Mouse (Mus musculus): Measurements from ENCODE around the gene Galnt14. TPM values are rescaled to one million over a fixed set of nuclear protein-coding genes. Genes with fewer than 3 reads are reported as not detected.
A peak's percentile ranks its signal among the peaks of the same experiment; 100 is the strongest.

Gene Galnt14
- polyA plus RNA-seq, 1 experiment: 7.6 TPM

- H3K27me3 ChIP-seq (ENCODE audit: control insufficient read depth, insufficient read depth, low read length): no peaks in the 10 kb centered on the region
- H3K4me1 ChIP-seq (ENCODE audit: control insufficient read depth, insufficient read depth, low read length): no peaks in the 10 kb centered on the region; the same call in 1 of the 2 replicates
- TF ChIP-seq POLR2A (IDR thresholded peaks at IDR 0.05; ENCODE audit: borderline replicate concordance, insufficient read depth, low read length): no peak
- no peak for TF ChIP-seq CTCF (IDR thresholded peaks at IDR 0.05; ENCODE audit: borderline replicate concordance, insufficient read depth, low read depth, low read length)
- peak in 1 of 2 experiments; percentile 1 for DNase-seq
- no peak overlapping the region for H3K4me3 ChIP-seq (replicated peaks; ENCODE audit: insufficient read depth, low read depth, low read length)
- H3K27ac ChIP-seq (ENCODE audit: insufficient read depth, low read length): no peak overlapping the region
- 56% methylated on average over 9 of the region's 9 CpGs for WGBS
These were observed 168.3 kb downstream of the Galnt14 start for GRCm38 (mm10) chr17:73541911-73542310.

DNA sequence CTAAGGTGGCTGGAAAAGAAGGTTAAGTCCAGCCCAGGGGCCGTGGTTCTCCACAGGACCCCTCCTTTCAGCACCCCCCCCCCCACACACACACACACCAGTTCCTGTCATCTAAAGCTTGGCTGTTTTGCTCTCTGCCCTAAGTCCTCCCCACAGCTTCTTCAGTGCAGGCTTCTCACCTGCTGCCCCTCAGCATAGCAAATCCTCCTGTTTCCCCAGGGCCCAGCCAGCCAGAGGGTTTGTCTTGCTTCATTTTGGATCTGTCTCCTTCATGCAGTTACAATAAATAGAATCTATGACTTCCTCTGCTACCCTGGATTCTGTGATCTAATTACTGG is 169.1 kb downstream of the Galnt14 start:
- WGBS: 47% methylated on average over 1 of the region's 1 CpGs
- Histone ChIP-seq H3K27ac (ENCODE audit: insufficient read depth, low read length) (no peak overlapping the region), H3K4me1 (ENCODE audit: control insufficient read depth, insufficient read depth, low read length) (no peaks in the 10 kb centered on the region; the same call in 1 of the 2 replicates), H3K27me3 (ENCODE audit: control insufficient read depth, insufficient read depth, low read length) (no peaks in the 10 kb centered on the region), H3K4me3 (replicated peaks; ENCODE audit: insufficient read depth, low read depth, low read length) (no peak overlapping the region)
- DNase-seq: no peak
- TF ChIP-seq CTCF (IDR thresholded peaks at IDR 0.05; ENCODE audit: borderline replicate concordance, insufficient read depth, low read depth, low read length) (no peak), POLR2A (IDR thresholded peaks at IDR 0.05; ENCODE audit: borderline replicate concordance, insufficient read depth, low read length) (no peak)

DNA sequence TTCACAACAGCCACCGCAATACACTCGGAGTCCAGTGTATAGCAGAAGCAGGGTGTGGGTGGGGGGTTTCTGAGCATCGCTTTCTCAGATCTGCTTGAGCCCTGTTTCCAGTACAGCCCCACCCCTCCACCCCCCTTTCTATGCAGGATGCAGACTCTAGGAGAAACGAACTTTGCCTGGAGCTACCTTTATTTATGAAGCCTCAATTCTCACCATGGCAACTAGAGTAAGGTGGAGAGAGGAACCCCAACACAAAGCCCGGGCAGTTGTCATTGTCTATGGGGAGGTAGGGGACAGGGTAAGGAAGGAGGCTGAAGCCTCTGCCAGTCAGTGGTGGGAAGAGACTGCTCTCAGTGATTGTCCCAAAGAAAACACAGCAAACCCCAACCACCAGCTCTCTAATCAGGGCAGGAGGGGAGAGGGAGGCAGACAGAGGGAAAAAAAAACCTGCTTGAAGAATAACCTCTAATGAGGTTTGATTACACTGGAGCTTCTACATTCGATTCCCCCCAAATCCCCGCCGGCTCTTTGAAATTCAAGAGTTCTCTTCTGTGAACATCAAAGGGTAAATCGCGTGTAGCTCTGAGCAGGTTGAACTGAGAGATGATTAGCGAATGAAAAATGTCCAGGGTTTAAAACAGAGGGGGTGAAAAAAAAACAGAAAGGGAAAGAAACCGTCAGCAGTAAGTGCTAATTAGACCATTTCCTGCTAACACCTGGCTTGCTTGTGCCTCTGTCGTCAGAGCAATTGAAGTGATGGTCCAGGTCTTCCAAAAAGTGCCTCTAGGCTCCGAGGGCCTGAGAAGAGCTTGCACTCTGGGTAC is 169.6 kb downstream of the Galnt14 start:
- TF ChIP-seq CTCF (IDR thresholded peaks at IDR 0.05; ENCODE audit: borderline replicate concordance, insufficient read depth, low read depth, low read length): no peak
- no peak for TF ChIP-seq POLR2A (IDR thresholded peaks at IDR 0.05; ENCODE audit: borderline replicate concordance, insufficient read depth, low read length)
- no peak for DNase-seq
- Histone ChIP-seq H3K27me3 (ENCODE audit: control insufficient read depth, insufficient read depth, low read length) (no peaks in the 10 kb centered on the region), H3K27ac (ENCODE audit: insufficient read depth, low read length) (no peak overlapping the region), H3K4me3 (replicated peaks; ENCODE audit: insufficient read depth, low read depth, low read length) (no peak overlapping the region), H3K4me1 (ENCODE audit: control insufficient read depth, insufficient read depth, low read length) (no peaks in the 10 kb centered on the region; the same call in 1 of the 2 replicates)
- 59% methylated on average over 14 of the region's 14 CpGs for WGBS

- 88% methylated on average over 2 of the region's 2 CpGs for WGBS
These were observed 178.4 kb downstream of the Galnt14 start for GRCm38 (mm10) chr17:73531896-73532295.

DNA sequence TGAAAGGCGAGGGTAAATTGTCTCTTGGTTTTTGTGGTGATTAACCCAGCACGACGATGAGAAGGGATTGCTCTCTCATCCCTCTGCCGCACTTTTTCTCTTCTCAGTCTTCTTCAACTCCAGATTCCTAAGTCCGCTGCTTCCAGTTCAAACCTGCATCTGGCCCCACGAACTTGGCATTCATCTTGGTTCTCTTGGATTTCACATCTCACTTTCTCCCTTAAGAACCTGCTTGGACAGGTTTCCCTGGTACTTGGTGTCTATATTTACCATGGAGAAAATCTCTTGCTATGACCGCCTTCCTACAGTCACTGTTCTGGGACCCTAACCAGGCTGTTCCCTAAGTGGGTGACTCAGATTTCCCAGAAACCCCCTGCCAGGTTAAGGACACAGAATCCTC is 188.1 kb downstream of the Galnt14 start:
- TF ChIP-seq CTCF (IDR thresholded peaks at IDR 0.05; ENCODE audit: borderline replicate concordance, insufficient read depth, low read depth, low read length) (no peak), POLR2A (IDR thresholded peaks at IDR 0.05; ENCODE audit: borderline replicate concordance, insufficient read depth, low read length) (no peak)
- Histone ChIP-seq H3K4me3 (replicated peaks; ENCODE audit: insufficient read depth, low read depth, low read length) (no peak overlapping the region), H3K4me1 (ENCODE audit: control insufficient read depth, insufficient read depth, low read length) (no peaks in the 10 kb centered on the region), H3K27me3 (ENCODE audit: control insufficient read depth, insufficient read depth, low read length) (no peaks in the 10 kb centered on the region), H3K27ac (ENCODE audit: insufficient read depth, low read length) (no peak overlapping the region)
- DNase-seq: no peak
- WGBS: 88% methylated on average over 7 of the region's 7 CpGs

More at GRCm38 (mm10) chr17:73531896-73532295, 178.4 kb downstream of the Galnt14 start:
- Histone ChIP-seq H3K27me3 (ENCODE audit: control insufficient read depth, insufficient read depth, low read length) (no peaks in the 10 kb centered on the region), H3K4me1 (ENCODE audit: control insufficient read depth, insufficient read depth, low read length) (no peaks in the 10 kb centered on the region), H3K27ac (ENCODE audit: insufficient read depth, low read length) (no peak overlapping the region), H3K4me3 (replicated peaks; ENCODE audit: insufficient read depth, low read depth, low read length) (no peak overlapping the region)
- TF ChIP-seq CTCF (IDR thresholded peaks at IDR 0.05; ENCODE audit: borderline replicate concordance, insufficient read depth, low read depth, low read length): no peak
- TF ChIP-seq POLR2A (IDR thresholded peaks at IDR 0.05; ENCODE audit: borderline replicate concordance, insufficient read depth, low read length): no peak
- DNase-seq: no peak

- 89% methylated on average over 5 of the region's 5 CpGs for WGBS
- DNase-seq: no peak
- no peak for TF ChIP-seq CTCF (IDR thresholded peaks at IDR 0.05; ENCODE audit: borderline replicate concordance, insufficient read depth, low read depth, low read length)
- no peak for TF ChIP-seq POLR2A (IDR thresholded peaks at IDR 0.05; ENCODE audit: borderline replicate concordance, insufficient read depth, low read length)
- H3K4me3 ChIP-seq (replicated peaks; ENCODE audit: insufficient read depth, low read depth, low read length): no peak overlapping the region
- H3K27me3 ChIP-seq (ENCODE audit: control insufficient read depth, insufficient read depth, low read length): no peaks in the 10 kb centered on the region
- H3K4me1 ChIP-seq (ENCODE audit: control insufficient read depth, insufficient read depth, low read length): no peaks in the 10 kb centered on the region
- H3K27ac ChIP-seq (ENCODE audit: insufficient read depth, low read length): no peak overlapping the region
These were observed 190.9 kb downstream of the Galnt14 start for GRCm38 (mm10) chr17:73519350-73519749.

DNA sequence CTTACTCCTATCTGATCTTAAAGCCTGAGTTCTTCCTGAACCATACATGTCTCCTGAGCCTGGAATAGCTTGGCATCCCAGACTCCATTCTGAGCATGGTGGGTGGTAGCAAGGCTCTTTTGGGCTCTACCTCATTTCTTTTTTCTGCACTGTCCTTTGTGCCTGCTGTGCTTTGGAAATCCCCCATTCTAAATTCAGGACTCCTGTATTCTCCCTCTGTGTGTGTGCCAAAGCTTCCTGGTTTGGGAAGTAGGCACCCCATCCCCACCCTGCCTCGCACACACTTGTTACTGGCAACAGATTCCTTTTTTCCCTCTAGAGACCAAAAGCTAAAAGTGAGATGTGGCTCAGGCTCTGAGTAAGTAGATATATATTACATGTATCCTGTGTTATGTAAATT is 191.9 kb downstream of the Galnt14 start:
- TF ChIP-seq CTCF (IDR thresholded peaks at IDR 0.05; ENCODE audit: borderline replicate concordance, insufficient read depth, low read depth, low read length): no peak
- TF ChIP-seq POLR2A (IDR thresholded peaks at IDR 0.05; ENCODE audit: borderline replicate concordance, insufficient read depth, low read length): no peak
- Histone ChIP-seq H3K27ac (ENCODE audit: insufficient read depth, low read length) (no peak overlapping the region), H3K4me1 (ENCODE audit: control insufficient read depth, insufficient read depth, low read length) (no peaks in the 10 kb centered on the region), H3K27me3 (ENCODE audit: control insufficient read depth, insufficient read depth, low read length) (no peaks in the 10 kb centered on the region), H3K4me3 (replicated peaks; ENCODE audit: insufficient read depth, low read depth, low read length) (no peak overlapping the region)
- DNase-seq: no peak
- WGBS: 74% methylated on average over 1 of the region's 1 CpGs

GRCm38 (mm10) chr17:73515506-73515905 is 194.7 kb downstream of the Galnt14 start:
- WGBS: 76% methylated on average over 3 of the region's 3 CpGs

More at GRCm38 (mm10) chr17:73515506-73515905, 194.7 kb downstream of the Galnt14 start:
- TF ChIP-seq CTCF (IDR thresholded peaks at IDR 0.05; ENCODE audit: borderline replicate concordance, insufficient read depth, low read depth, low read length): no peak
- no peak for TF ChIP-seq POLR2A (IDR thresholded peaks at IDR 0.05; ENCODE audit: borderline replicate concordance, insufficient read depth, low read length)
- Histone ChIP-seq H3K4me1 (ENCODE audit: control insufficient read depth, insufficient read depth, low read length) (no peaks in the 10 kb centered on the region), H3K4me3 (replicated peaks; ENCODE audit: insufficient read depth, low read depth, low read length) (no peak overlapping the region), H3K27ac (ENCODE audit: insufficient read depth, low read length) (no peak overlapping the region), H3K27me3 (ENCODE audit: control insufficient read depth, insufficient read depth, low read length) (no peaks in the 10 kb centered on the region)
- DNase-seq: no peak

Measured in cerebellum, adult 2 months (tissue).